Mouse (Mus musculus) thymus, postnatal 0 days (tissue): ENCODE measurements around the gene Chst13. TPM values are rescaled to one million over a fixed set of nuclear protein-coding genes. Genes with fewer than 3 reads are reported as not detected.

Source experiments
- DNase-seq: peaks from one replicate; pipeline ENCODE4 v3.0.0-alpha.2; 2015; ENCODE audit warnings: low spot score
- polyA plus RNA-seq: library from polyadenylated mRNA; unstranded; fragments of >200 nt; fragmentation: Nextera tagmentation; extraction: Ambion mirVana; gene quantifications from 2 replicates; pipeline ENCODE4 v1.2.1, GENCODE M21; 2015

Chst13 gene
- 0.13 TPM in 1 of 2 replicates, not detected in the other for polyA plus RNA-seq

GRCm38 (mm10) chr6:90324991-90325390, at the start of gene Chst13:
Gene Chst13, minus strand, starts transcription at chr6:90325185.
- no peak for DNase-seq

GRCm38 (mm10) chr6:90374647-90375046, 49.7 kb upstream of the Chst13 start:
- no peak for DNase-seq

DNA sequence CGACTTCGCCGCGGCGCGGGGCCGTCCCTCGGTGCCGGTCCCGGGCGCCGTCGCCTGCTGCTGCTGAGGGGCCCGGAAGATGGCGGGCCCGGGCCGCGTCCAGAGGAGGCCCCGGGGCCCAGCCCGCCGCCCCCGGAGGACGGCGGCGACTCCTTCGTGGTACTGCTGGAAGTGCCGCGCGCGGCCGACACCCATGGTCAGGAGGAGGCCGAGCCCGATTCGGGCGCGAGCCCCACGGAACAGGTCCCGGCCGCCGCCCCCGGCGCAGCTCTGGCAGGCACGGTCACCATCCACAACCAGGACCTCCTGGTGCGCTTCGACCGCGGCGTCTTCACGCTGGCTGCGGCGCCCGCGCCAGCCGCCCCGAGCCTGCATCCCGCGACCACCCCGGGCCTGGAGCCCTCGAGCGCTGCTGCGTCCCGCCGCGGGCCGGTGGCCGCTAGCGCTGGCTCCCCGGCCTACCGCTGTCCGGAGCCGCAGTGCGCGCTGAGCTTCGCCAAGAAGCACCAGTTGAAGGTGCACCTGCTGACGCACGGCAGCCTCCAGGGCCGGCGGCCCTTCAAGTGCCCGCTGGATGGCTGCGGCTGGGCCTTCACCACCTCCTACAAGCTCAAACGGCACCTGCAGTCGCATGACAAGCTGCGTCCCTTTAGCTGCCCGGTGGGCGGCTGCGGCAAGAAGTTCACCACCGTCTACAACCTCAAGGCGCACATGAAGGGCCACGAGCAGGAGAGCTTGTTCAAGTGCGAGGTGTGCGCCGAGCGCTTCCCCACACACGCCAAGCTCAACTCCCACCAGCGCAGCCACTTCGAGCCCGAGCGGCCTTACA, 45.0 kb upstream of the Chst13 start:
- peak; percentile 48 for DNase-seq

- DNase-seq: peak; percentile 96
Observed at GRCm38 (mm10) chr6:90368976-90369724, 44.2 kb upstream of the Chst13 start, which contains the start of gene Zxdc. Gene Zxdc, plus strand, starts transcription at chr6:90369492.

- DNase-seq: no peak
Observed at GRCm38 (mm10) chr6:90363301-90363700, 38.3 kb upstream of the Chst13 start.

DNA sequence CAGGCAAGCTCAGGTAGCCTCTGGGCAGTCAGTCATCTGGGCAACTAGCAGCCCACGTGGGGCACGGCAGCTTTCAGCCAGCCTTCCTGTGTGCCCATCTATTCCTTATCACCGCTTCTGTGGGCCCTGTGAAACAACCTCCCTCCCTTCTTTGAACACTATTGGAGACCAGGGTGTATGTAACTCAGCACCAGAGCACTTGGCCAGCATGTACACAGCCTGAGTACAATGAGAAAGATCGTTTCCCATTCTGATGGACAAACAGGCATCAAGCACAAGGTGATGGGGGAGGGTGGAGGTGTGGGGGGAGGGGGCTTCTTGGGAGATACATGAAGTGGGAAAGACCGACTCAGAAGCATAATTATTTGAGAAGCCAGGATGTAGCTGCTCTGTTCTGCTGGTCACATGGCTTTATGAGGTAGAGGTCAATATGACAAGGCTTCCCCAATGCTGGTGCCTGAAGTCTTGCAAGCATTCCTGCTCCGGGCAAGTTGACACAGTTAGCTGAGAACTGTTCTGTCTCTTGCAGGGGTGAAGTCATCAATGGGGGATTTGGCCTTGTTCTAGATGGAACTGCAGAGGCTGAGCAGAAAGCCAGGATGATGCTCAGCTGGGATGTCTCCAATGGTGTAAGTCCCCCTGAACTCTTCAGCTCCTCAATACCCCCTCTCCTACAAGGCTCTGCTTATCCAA, 36.1 kb upstream of the Chst13 start:
- no peak for DNase-seq

- no peak for DNase-seq
Observed at GRCm38 (mm10) chr6:90360024-90360781, 35.2 kb upstream of the Chst13 start.

GRCm38 (mm10) chr6:90359445-90359844, 34.5 kb upstream of the Chst13 start:
- no peak for DNase-seq

DNA sequence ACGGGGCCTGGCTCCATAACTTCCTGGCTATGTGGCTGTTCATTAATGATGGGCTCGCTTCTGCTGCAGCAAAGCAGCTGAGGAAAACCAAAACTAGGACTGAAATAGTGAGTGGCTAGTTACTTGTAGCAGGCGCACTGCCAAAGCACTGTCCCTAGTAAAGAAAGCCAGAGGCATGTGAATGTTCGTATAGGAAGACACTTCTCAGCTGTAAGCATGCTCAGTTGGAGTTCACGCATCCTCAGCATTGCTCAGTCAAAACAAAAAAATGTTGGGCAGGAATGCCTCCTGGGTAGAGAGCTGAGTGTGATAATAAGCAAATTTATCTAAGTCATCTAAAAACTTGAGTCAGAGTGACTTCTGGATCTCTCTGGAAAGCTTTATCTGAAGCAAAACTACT, 33.2 kb upstream of the Chst13 start:
- DNase-seq: no peak

- no peak for DNase-seq
Observed at GRCm38 (mm10) chr6:90350011-90350410, 25.0 kb upstream of the Chst13 start.

DNA sequence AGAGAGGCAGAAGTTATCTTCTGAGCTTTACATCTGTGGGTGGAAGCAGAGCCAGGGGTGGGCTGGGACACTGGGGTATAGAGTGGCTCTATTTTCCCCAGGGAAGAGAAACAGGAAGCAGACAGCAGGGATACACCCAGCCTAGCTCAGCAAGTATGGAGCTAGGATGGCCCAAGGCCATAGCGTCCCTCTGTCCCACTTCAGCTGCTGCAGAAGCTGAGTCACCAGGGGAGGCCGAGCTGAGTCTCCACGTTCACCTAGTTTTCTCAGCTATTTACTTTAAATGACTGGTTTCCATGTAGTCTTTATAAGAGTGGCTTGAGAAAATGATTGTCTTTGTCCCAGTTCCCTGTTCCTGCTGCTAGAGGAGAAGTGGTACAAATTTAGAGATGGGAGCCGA, 23.5 kb upstream of the Chst13 start:
- DNase-seq: no peak

- DNase-seq: no peak
Observed at GRCm38 (mm10) chr6:90347183-90347582, 22.2 kb upstream of the Chst13 start.

DNA sequence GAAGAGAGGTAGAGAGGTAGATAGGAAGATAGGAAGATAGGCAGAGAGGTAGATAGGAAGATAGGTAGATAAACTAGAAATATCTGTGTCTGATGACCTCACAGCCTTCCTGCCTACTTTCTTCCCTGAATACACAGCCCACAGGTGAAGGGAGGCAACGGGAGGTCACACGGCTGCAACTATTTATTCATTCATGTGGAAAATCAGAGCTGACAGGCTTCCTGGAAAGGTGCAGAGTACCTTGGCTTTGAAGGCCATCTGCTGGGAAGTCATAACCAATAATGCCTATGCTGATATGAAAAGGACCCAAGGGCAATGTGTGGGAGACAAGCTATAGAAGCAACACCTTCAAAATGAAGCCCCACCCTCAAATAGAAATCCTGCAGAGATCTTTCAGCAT, 17.4 kb upstream of the Chst13 start:
- no peak for DNase-seq

DNA sequence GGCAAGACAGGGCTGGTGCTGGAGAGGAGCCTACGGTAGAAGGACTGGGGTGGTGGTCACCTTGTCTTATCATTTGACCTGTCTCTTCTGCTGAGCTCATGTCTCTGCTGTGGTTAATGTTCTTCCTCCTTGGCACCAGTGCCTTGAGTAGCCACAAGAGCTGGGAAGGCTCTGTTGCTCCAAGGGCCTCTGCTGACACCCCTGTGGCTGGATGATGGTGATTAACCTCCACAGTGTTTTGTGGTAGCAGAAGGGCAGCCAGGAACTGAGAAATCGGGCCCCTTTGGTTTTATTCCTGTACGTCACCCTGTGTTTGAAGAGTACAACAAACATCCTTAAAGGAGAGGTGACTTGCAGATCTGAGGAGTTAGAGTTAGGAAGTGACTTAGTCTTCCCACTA, 9.3 kb upstream of the Chst13 start:
- no peak for DNase-seq

DNA sequence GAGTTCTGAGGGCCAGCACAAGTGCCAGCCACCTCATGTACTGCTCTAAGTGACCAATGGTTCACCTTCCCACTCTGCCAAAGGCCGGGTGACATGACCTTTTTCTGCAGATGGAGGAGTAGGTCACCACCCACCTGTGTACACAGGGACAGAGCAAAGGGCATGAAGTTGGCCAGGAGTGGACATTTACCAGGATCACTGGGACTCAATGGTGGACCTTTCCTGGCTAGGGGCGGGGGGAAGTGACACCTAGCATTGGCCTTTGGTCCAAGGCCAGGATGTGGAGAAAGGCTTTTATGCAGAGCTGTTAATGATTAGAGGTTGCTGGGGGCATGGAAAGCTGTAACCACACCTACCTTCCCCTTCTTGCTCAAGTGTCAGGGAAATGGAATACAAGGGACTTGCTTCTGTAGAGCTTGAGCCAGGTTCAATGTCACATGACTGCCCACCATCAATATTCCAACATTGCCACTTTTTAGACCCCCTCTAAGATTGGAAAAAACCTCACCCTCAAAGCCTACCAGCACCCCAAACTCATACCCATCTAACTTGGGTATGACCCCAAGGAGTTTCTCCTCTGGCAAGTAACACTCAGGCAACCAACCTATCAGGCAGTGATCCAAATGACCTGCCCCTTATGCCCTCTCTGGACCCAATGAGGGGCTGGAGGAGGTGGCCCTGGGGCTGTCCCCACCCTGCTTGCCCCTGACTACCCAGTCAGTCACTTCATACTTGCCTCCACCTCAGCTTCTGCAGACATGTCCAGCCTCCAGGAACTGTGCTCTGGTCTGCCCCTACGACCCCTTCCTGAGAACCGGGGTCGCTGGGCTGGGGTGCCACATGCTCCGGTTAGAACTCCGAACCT, 7.8 kb upstream of the Chst13 start, which contains the start of gene Uroc1:
Gene Uroc1 (plus strand): TSS at position 724 of the 865 bp plus-strand sequence.
- DNase-seq: no peak

DNA sequence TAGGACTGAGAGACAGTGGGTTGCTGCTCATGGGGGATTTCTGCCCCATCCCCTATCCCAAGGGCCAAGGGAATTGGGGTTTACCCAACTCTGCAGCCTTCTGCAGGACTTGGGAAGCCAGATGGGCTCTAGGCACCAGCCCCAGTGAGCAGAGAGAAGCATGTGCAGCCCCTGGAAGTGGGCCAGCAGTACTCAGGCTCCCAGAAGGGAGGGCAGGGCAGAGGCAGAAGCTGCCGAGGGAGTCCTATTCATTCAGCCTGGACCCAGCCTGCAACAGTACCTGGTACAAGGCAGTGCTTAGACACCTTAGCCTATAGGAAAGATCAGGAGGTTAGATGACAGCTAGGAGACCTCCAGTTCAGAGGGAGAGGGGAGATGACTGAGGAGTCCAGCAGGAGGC, 5.0 kb upstream of the Chst13 start:
- DNase-seq: no peak

GRCm38 (mm10) chr6:90327670-90328069, 2.7 kb upstream of the Chst13 start:
- no peak for DNase-seq

GRCm38 (mm10) chr6:90324463-90324862, 522 bp downstream of the Chst13 start:
- no peak for DNase-seq

- DNase-seq: no peak
Observed at GRCm38 (mm10) chr6:90324026-90324425, 959 bp downstream of the Chst13 start.

DNA sequence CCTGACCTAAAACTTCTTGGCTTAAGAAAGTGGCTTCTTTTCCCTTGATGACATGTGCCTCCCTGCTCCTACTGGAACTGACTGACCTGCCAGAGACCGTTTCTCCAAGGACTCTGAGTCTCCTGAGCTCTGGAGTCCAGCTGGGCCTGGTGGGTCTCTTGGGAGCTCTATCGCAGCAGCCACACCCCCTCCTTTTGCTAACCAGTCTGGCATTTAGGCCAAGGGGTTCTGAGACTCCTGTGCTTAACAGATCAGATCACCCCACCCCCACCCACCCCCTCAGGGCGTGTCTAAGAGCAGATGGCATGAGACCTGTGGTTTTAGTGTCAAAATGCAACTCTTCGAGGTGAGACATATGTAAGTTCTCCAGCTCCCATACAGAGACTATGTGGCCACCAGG, 3.2 kb downstream of the Chst13 start:
- no peak for DNase-seq
